Mouse (Mus musculus) neural tube, embryonic 15.5 days (tissue): ENCODE results near the gene Prrx1. TPM values are rescaled to one million over a fixed set of nuclear protein-coding genes. Genes with fewer than 3 reads are reported as not detected.

ENCODE experiments used
- ATAC-seq: fragments of 200-750 bp; cut with Nextera tagmentation; 2 replicates; pipeline ENCODE4 v1.8.0; 2017; ENCODE audit warnings: mild to moderate bottlenecking, moderate TSS enrichment, moderate library complexity; ENCODE audit not compliant: low FRiP score
- H3K27ac ChIP-seq: fragments of 300-500 bp; sonication (generic); replicated peaks from 2 replicates; pipeline ENCODE4 v1.5.1; 2015; ENCODE audit warnings: mild to moderate bottlenecking, inconsistent platforms
- H3K27me3 ChIP-seq: fragments of 300-500 bp; sonication (generic); replicated peaks from 2 replicates; pipeline ENCODE4 v1.6.1; 2015; ENCODE audit warnings: inconsistent platforms
- H3K36me3 ChIP-seq: fragments of 300-500 bp; sonication (generic); 2 replicates; pipeline ENCODE4 v1.6.1; 2015; ENCODE audit warnings: inconsistent platforms
- H3K4me1 ChIP-seq: fragments of 300-500 bp; sonication (generic); 2 replicates; pipeline ENCODE4 v1.6.1; 2015; ENCODE audit warnings: inconsistent platforms
- H3K4me2 ChIP-seq: fragments of 300-500 bp; sonication (generic); 2 replicates; pipeline ENCODE4 v1.6.1; 2015; ENCODE audit warnings: inconsistent platforms, mild to moderate bottlenecking, moderate library complexity
- H3K4me3 ChIP-seq: fragments of 300-500 bp; sonication (generic); replicated peaks from 2 replicates; pipeline ENCODE4 v1.5.1; 2015; ENCODE audit warnings: mild to moderate bottlenecking, inconsistent platforms
- H3K9ac ChIP-seq: fragments of 300-500 bp; sonication (generic); replicated peaks from 2 replicates; pipeline ENCODE4 v1.6.1; 2015; ENCODE audit warnings: mild to moderate bottlenecking, inconsistent platforms
- H3K9me3 ChIP-seq: fragments of 300-500 bp; sonication (generic); replicated peaks from 2 replicates; pipeline ENCODE4 v1.6.1; 2016; ENCODE audit warnings: inconsistent platforms
- WGBS: fragments of 180-500 bp; shearing (Covaris S2); methylation state at CpG from one replicate; pipeline ENCODE4 v1.1.7; 2015; ENCODE audit warnings: mixed read lengths; 5-methylcytosine and 5-hydroxymethylcytosine counted together
- polyA plus RNA-seq: library from polyadenylated mRNA; unstranded; fragments of >200 nt; fragmentation: Nextera tagmentation; extraction: Ambion mirVana; gene quantifications from 2 replicates; pipeline ENCODE4 v1.2.1, GENCODE M21; 2015

Gene Prrx1
- polyA plus RNA-seq, 1 experiment from 2014 or later: 4.8 TPM

- 96% methylated on average over 9 of the region's 9 CpGs for WGBS
- H3K27me3 ChIP-seq: no peaks in the 10 kb centered on the region
- H3K9ac ChIP-seq: no peak overlapping the region
- no peaks in the 10 kb centered on the region for H3K36me3 ChIP-seq
- H3K27ac ChIP-seq: no peak overlapping the region
- H3K4me2 ChIP-seq: no peak overlapping the region
- H3K9me3 ChIP-seq: no peaks in the 10 kb centered on the region
- no peak for ATAC-seq
- H3K4me3 ChIP-seq: no peak overlapping the region
- H3K4me1 ChIP-seq: peaks cover 20% of the 10 kb centered on the region
Observed at GRCm38 (mm10) chr1:163283980-163284635, 29.4 kb downstream of the Prrx1 start.

GRCm38 (mm10) chr1:163281450-163282198 is 31.9 kb downstream of the Prrx1 start:
- Histone ChIP-seq H3K4me2 (no peak overlapping the region), H3K9ac (no peak overlapping the region), H3K9me3 (no peaks in the 10 kb centered on the region), H3K4me1 (peaks cover 20% of the 10 kb centered on the region), H3K36me3 (no peaks in the 10 kb centered on the region), H3K27ac (peak overlapping the region; percentile 42), H3K27me3 (no peaks in the 10 kb centered on the region), H3K4me3 (no peak overlapping the region)
- 50% methylated on average over 7 of the region's 7 CpGs for WGBS
- ATAC-seq: peak; percentile 77; the same call in 1 of the 2 replicates

- Histone ChIP-seq H3K9ac (no peak overlapping the region), H3K4me3 (no peak overlapping the region), H3K27ac (0 out of 2 replicates have a peak overlapping the region, but pooled peaks have one; percentile 18), H3K4me2 (peak overlapping the region; percentile 22; the same call in 1 of the 2 replicates), H3K36me3 (no peaks in the 10 kb centered on the region), H3K27me3 (no peaks in the 10 kb centered on the region), H3K4me1 (peaks cover 20% of the 10 kb centered on the region), H3K9me3 (no peaks in the 10 kb centered on the region)
- WGBS: 32% methylated on average over 2 of the region's 2 CpGs
- ATAC-seq: peak; percentile 42; the same call in 1 of the 2 replicates
Observed at GRCm38 (mm10) chr1:163280842-163281122, 32.7 kb downstream of the Prrx1 start.

GRCm38 (mm10) chr1:163280097-163280841 is 33.2 kb downstream of the Prrx1 start:
- Histone ChIP-seq H3K27me3 (no peaks in the 10 kb centered on the region), H3K27ac (0 out of 2 replicates have a peak overlapping the region, but pooled peaks have one; percentile 18), H3K4me1 (peaks cover 20% of the 10 kb centered on the region), H3K36me3 (no peaks in the 10 kb centered on the region), H3K4me3 (no peak overlapping the region), H3K9ac (no peak overlapping the region), H3K9me3 (no peaks in the 10 kb centered on the region), H3K4me2 (peak overlapping the region; percentile 22; the same call in 1 of the 2 replicates)
- 0 out of 2 replicates have a peak, but pooled peaks have one; percentile 16 for ATAC-seq
- WGBS: 37% methylated on average over 7 of the region's 7 CpGs

- 88% methylated on average over 7 of the region's 7 CpGs for WGBS
- no peak for ATAC-seq
- peaks cover 15% of the 10 kb centered on the region for H3K4me1 ChIP-seq
- no peaks in the 10 kb centered on the region for H3K36me3 ChIP-seq
- no peak overlapping the region for H3K4me2 ChIP-seq
- no peak overlapping the region for H3K4me3 ChIP-seq
- H3K9me3 ChIP-seq: no peaks in the 10 kb centered on the region
- no peak overlapping the region for H3K27ac ChIP-seq
- H3K27me3 ChIP-seq: no peaks in the 10 kb centered on the region
- no peak overlapping the region for H3K9ac ChIP-seq
Observed at GRCm38 (mm10) chr1:163277069-163277468, 36.4 kb downstream of the Prrx1 start.

GRCm38 (mm10) chr1:163274919-163275318 is 38.6 kb downstream of the Prrx1 start:
- H3K36me3 ChIP-seq: no peaks in the 10 kb centered on the region
- ATAC-seq: no peak
- no peak overlapping the region for H3K4me2 ChIP-seq
- 92% methylated on average over 3 of the region's 3 CpGs for WGBS
- no peaks in the 10 kb centered on the region for H3K9me3 ChIP-seq
- H3K4me1 ChIP-seq: no peaks in the 10 kb centered on the region
- no peak overlapping the region for H3K27ac ChIP-seq
- no peak overlapping the region for H3K4me3 ChIP-seq
- H3K27me3 ChIP-seq: no peaks in the 10 kb centered on the region
- H3K9ac ChIP-seq: no peak overlapping the region

GRCm38 (mm10) chr1:163273132-163273531 is 40.4 kb downstream of the Prrx1 start:
- Histone ChIP-seq H3K36me3 (no peaks in the 10 kb centered on the region), H3K4me3 (no peak overlapping the region), H3K27me3 (no peaks in the 10 kb centered on the region), H3K9ac (no peak overlapping the region), H3K9me3 (no peaks in the 10 kb centered on the region), H3K4me1 (no peaks in the 10 kb centered on the region), H3K27ac (no peak overlapping the region), H3K4me2 (no peak overlapping the region)
- no peak for ATAC-seq
- 89% methylated on average over 3 of the region's 3 CpGs for WGBS

GRCm38 (mm10) chr1:163266853-163267538 is 46.5 kb downstream of the Prrx1 start:
- 93% methylated on average over 8 of the region's 8 CpGs for WGBS
- Histone ChIP-seq H3K27me3 (no peaks in the 10 kb centered on the region), H3K27ac (no peak overlapping the region), H3K36me3 (no peaks in the 10 kb centered on the region), H3K4me1 (no peaks in the 10 kb centered on the region), H3K4me3 (no peak overlapping the region), H3K9me3 (no peaks in the 10 kb centered on the region), H3K4me2 (no peak overlapping the region), H3K9ac (no peak overlapping the region)
- ATAC-seq: no peak

GRCm38 (mm10) chr1:163257298-163257697 is 56.2 kb downstream of the Prrx1 start:
- no peak overlapping the region for H3K9ac ChIP-seq
- H3K27ac ChIP-seq: no peak overlapping the region
- H3K4me2 ChIP-seq: no peak overlapping the region
- no peaks in the 10 kb centered on the region for H3K9me3 ChIP-seq
- H3K4me3 ChIP-seq: no peak overlapping the region
- ATAC-seq: no peak
- H3K4me1 ChIP-seq: peaks cover 5% of the 10 kb centered on the region; the same call in 1 of the 2 replicates
- WGBS: 33% methylated on average over 2 of the region's 2 CpGs
- H3K27me3 ChIP-seq: no peaks in the 10 kb centered on the region
- no peaks in the 10 kb centered on the region for H3K36me3 ChIP-seq

- Histone ChIP-seq H3K4me2 (no peak overlapping the region), H3K36me3 (no peaks in the 10 kb centered on the region), H3K4me3 (no peak overlapping the region), H3K27me3 (no peaks in the 10 kb centered on the region), H3K9ac (no peak overlapping the region), H3K27ac (no peak overlapping the region), H3K4me1 (peaks cover 5% of the 10 kb centered on the region; the same call in 1 of the 2 replicates), H3K9me3 (no peaks in the 10 kb centered on the region)
- 65% methylated on average over 2 of the region's 2 CpGs for WGBS
- ATAC-seq: no peak
Observed at GRCm38 (mm10) chr1:163255884-163256283, 57.6 kb downstream of the Prrx1 start.

- Histone ChIP-seq H3K36me3 (no peaks in the 10 kb centered on the region), H3K27me3 (no peaks in the 10 kb centered on the region), H3K9me3 (no peaks in the 10 kb centered on the region), H3K27ac (no peak overlapping the region), H3K4me2 (no peak overlapping the region), H3K4me1 (peaks cover 5% of the 10 kb centered on the region; the same call in 1 of the 2 replicates), H3K4me3 (no peak overlapping the region), H3K9ac (no peak overlapping the region)
- WGBS: 84% methylated on average over 4 of the region's 4 CpGs
- no peak for ATAC-seq
Observed at GRCm38 (mm10) chr1:163252796-163253195, 60.7 kb downstream of the Prrx1 start.
